Mouse (Mus musculus) urinary bladder, postnatal 25 days (tissue): ENCODE results near the gene Pdk2.
"Not testable (repeated sequence)": the region's sequence is repeated elsewhere in the genome, so short reads cannot be mapped to it uniquely, and the experiment has no call there.

Source experiments
- DNase-seq: peaks from one replicate; pipeline ENCODE4 v3.0.0; 2022; ENCODE audit warnings: low spot score

Pdk2 gene

GRCm38 (mm10) chr11:95026849-95027248 lies 14.3 kb downstream of the Pdk2 start:
- DNase-seq, result no peak

- DNase-seq, result no peak
These were observed 15.0 kb downstream of the Pdk2 start for GRCm38 (mm10) chr11:95026090-95026542.

- DNase-seq, result no peak
These were observed 15.7 kb downstream of the Pdk2 start for GRCm38 (mm10) chr11:95025227-95026012.

DNA sequence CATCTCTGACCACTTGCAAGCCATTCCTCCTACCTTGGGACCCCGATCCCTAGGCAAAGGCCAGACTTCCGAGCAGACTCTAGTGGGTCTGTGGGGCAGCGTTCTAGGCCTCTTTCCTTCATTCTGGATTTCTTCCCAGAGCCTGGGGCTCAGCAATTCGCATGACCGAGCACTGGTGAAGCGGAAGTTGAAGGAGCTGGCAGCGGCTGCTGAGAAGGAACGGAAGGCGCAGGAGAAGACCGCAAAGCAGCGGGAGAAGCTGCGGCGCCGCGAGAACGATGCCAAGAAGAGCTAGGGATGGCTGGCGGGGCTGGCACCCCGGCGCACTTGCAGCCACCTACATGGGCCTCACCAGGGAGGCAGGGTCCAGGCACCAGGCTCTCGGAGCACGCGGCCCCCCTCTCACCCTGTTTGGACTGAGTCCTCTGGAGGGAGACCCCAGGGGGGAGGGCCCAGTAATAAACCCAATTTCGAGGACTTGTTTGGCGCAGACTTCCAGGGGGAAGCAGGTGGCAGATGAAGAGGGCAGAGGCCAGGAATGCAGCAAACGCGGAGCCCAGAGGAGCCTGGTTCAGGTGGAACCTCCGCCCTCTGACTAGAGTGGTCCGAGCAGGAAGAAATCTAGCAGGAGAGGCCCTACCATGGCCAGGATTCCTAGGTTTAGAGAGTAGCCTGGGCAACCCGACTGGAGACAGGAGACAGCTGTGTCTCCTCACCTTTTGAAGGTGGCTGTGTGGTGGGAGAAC lies 16.5 kb downstream of the Pdk2 start:
- no peak for DNase-seq

GRCm38 (mm10) chr11:95023481-95023880 lies 17.7 kb downstream of the Pdk2 start:
- no peak for DNase-seq

GRCm38 (mm10) chr11:95022237-95022992 lies 18.7 kb downstream of the Pdk2 start:
- DNase-seq, result no peak

- DNase-seq, result no peak
These were observed 25.7 kb downstream of the Pdk2 start for GRCm38 (mm10) chr11:95015484-95015883.

DNA sequence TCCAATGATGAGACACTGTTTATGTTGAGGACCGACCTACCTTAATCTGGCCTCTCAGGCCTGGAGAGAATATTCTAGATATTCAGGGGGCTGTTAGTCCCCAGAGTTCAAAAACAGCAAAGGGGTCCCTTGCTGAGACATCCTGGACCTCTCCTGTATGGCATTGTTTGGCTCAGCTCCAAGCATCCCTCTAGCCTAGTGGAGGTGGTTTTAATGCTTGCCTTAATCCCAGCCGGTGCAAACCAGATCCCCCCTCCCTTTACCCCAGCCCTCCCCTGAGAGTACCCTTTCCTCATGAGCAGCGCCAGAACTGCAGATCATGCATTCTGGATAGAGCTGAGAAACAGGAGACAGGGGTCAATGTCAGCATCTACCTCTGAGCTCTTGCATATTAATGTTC lies 28.7 kb downstream of the Pdk2 start:
- no peak for DNase-seq

DNA sequence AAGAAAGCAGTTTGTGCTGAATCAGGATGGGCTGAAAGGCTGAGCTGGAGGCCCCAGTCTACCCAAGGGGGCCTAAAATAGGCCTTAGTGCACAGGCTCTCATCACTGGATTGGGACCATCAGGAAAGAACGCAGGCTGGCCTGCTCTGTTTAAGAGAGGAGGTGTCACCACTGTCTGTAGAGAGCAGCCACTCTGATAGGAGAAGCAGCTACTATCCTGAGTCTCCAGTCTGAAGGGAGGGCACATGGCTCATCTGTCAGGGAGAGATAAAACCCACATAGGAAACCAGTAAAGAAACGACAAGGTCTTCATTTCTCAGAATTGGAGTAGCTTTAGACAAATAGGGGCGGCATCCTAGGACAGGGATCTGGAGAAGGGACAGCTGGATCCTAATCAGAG lies 29.1 kb downstream of the Pdk2 start:
- no peak for DNase-seq

GRCm38 (mm10) chr11:95011416-95011815 lies 29.7 kb downstream of the Pdk2 start:
- DNase-seq, result no peak

DNA sequence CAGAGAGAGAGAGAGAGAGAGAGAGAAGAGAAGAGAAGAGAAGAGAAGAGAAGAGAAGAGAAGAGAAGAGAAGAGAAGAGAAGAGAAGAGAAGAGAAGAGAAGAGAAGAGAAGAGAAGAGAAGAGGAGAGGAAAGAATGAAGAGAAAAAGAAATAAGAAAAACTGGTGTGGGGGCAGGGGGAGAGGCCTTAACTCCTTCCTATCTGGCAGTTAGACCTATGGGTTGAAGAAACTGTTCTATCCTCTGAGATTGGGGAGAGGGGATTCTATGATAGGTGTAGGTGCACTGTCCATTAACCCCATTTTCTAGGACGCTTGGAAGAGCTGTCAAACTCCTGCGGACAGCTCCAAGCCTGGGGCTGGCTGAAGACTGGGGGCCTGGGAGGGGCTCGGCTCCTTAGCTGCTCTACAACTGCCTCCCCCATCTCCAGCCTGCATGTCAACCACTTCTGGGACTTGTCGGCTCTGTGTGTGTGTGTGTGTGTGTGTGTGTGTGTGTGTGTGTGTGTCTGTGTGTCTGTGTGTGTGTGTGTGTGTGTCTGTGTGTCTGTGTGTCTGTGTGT lies 30.2 kb downstream of the Pdk2 start:
- not testable (repeated sequence) for DNase-seq

- DNase-seq, result no peak
These were observed 30.9 kb downstream of the Pdk2 start for GRCm38 (mm10) chr11:95010141-95010739.

DNA sequence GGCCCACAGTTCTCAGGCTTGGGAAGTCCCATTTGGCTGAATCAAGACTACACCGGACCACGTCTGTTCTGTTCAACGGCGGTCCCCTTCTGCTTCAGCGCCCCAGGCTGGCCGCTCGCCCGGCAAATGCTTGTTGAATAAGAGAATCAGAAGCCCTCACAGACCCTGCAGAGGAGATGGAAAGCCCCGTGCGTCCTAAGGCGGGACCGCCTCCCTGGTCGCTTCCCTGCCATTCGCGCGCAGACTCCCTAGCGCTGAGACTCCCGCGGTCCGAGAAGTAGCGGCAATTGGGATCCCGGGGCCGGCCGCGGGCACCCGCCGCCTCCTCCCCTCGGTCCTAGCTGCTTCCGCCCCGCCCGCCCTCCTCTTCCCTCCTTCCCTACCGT lies 31.5 kb downstream of the Pdk2 start, which contains the start of gene Samd14:
Gene Samd14, plus strand, starts transcription at position 251 of the 386 bp plus-strand sequence.
- no peak for DNase-seq

DNA sequence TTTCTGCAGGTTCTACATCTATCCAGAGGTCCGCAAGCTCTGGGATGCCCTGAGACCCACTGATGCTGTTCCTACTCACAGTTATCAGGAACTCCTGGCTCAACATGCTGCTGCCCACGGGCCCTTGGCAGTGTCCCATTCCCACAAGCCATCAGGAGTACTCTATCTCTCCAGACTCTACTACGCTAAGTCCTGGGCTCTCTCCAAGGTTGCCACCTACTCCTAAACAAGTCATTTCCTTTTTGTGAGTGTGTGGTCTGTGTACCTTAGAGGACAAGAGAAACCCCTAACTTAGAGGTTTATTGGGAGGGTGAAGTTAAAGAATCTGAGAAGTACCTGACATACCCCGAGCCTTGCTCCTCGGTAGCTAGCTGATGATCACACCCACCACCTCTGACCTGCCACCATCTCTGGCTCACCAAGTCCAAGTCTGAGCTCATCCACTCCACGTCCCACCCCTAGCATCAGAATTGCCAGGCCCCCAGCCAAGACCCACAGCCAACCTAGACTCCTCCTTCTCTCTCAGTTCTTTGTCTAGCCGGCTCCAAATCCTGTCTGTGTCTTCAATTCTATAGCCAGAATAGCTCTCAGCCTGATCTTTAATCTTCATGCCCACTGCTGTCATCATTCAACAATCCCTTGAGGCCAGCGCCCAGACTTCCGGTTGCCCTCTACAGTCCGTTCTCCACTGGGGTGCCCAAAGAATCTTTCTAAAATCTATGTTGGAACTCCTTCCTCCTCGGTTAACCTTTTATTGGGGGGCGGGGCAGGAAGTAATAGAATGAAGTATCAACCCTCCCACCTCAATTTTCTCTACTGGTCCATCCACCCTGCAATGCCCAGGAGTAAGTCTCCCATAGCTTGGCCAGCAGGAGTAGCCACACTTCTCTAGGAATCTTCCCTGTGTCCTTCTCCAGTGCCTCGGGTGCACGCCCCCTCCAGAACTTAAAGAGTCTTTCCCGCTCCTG lies 32.2 kb downstream of the Pdk2 start:
- no peak for DNase-seq

GRCm38 (mm10) chr11:95007418-95007817 lies 33.7 kb downstream of the Pdk2 start:
- DNase-seq, result no peak

DNA sequence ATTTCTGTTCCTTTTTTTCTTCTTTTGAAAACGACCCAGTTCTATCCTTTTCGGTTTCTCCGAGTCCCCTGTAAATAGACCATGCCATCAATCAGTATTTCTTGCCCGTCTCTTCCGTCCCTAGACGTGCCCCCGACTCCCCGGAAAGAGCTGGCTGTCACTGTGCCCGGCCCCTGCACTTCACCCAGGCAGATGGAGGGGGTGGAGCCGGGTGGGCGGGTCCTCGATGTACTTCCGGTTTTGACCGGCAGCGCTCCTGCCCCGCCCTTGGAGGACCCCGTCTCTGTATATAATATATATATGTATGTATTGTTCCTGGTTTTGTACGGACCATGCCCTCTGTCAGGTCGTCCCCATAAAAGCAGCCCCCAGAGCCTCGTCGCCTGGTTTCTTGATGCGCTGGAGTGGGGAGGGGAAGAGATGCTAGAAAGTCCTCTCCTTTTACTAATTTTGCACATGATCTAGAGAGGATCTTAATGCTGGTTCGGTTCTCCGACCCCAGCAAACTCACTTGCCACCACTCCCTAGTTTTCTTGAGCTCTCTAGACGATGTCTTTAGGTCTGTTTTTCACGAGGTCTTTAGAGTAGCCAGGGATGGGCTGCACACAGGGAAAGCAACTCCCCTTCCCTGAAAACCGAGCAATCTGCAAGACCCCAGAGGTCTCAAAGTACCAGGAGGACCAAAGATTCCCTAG lies 34.5 kb downstream of the Pdk2 start:
- DNase-seq, result peak; percentile 69

- no peak for DNase-seq
These were observed 35.1 kb downstream of the Pdk2 start for GRCm38 (mm10) chr11:95006038-95006437.

GRCm38 (mm10) chr11:95004937-95005198 lies 36.3 kb downstream of the Pdk2 start:
- DNase-seq, result no peak

DNA sequence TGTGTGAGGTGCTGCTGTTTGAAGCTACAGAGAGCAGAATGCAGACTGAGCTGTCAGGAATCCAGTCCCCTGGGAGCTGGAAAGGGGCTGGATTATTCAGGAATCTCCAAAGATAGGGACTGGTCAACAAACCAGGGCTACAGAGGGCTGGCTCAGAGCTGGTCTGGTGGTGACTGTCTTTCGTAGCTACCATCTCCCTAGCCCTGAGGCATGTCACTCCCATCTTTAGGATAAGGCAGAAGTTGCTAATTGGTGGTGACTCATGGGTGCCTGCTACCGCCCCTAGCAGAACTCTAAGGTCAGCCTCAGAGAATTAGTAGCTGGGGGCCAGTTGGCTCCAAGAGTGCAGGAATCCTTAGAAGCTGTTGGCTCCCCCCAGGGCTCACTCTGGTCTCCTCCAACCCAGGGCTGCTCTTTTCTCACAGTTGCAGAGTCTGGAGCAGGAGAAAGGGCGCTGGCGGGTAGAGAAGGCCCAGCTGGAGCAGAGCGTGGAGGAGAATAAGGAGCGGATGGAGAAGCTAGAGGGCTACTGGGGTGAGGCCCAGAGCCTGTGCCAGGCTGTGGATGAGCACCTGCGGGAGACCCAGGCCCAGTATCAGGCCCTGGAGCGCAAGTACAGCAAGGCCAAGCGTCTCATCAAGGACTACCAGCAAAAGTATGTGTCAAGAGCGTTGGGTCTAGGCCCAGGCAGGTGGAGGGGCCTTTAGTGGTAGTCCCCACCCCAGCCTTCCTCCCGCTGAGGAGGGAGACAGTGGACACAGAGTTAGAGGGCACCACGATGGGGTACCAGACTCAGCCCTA lies 36.8 kb downstream of the Pdk2 start:
- DNase-seq, result no peak
